Mouse (Mus musculus) cerebellum, adult 2 months (tissue): ENCODE results near the gene Tfcp2. TPM values are rescaled to one million over a fixed set of nuclear protein-coding genes. Genes with fewer than 3 reads are reported as not detected.

Source experiments
- DNase-seq, 2 experiments: peaks; one replicate each; pipeline ENCODE4 v3.0.0; 2021
- H3K27ac ChIP-seq: fragments of 200-500 bp; 2 replicates; pipeline ENCODE4 v1.5.1; 2012; ENCODE audit warnings: low read length, control low read depth, inconsistent platforms; ENCODE audit not compliant: insufficient read depth
- H3K27me3 ChIP-seq: fragments of 200-500 bp; 2 replicates; pipeline ENCODE4 v1.6.1; 2012; ENCODE audit warnings: inconsistent platforms, mild to moderate bottlenecking, low read length, moderate library complexity; ENCODE audit not compliant: control insufficient read depth, insufficient read depth
- H3K4me1 ChIP-seq: fragments of 200-500 bp; 2 replicates; pipeline ENCODE4 v1.6.1; 2011; ENCODE audit warnings: low read length; ENCODE audit not compliant: control insufficient read depth, insufficient read depth
- H3K4me3 ChIP-seq: fragments of 200-500 bp; replicated peaks from 2 replicates; pipeline ENCODE3; 2011; ENCODE audit warnings: mild to moderate bottlenecking, low read depth, low read length, control low read depth; ENCODE audit not compliant: insufficient read depth
- CTCF ChIP-seq: fragments of 200-500 bp; IDR thresholded peaks from 2 replicates; pipeline ENCODE4 v1.5.1; 2011; ENCODE audit warnings: low read depth, mild to moderate bottlenecking, control low read depth, low read length, moderate library complexity, borderline replicate concordance; ENCODE audit not compliant: insufficient read depth
- POLR2A ChIP-seq: fragments of 200-500 bp; IDR thresholded peaks from 2 replicates; pipeline ENCODE4 v1.6.1; 2011; ENCODE audit warnings: low read length, control low read depth, borderline replicate concordance; ENCODE audit not compliant: insufficient read depth
- WGBS: fragments of 180-500 bp; shearing (Covaris S2); methylation state at CpG from one replicate; pipeline ENCODE4 v1.1.7; 2018; 5-methylcytosine and 5-hydroxymethylcytosine counted together
- polyA plus RNA-seq: library from polyadenylated mRNA; depleted of rRNA; stranded (reverse); fragments of >200 nt; gene quantifications from 2 replicates; pipeline ENCODE4 v1.2.3, GENCODE M21; 2012

Gene Tfcp2
- polyA plus RNA-seq, 1 experiment = 25.4 TPM

DNA sequence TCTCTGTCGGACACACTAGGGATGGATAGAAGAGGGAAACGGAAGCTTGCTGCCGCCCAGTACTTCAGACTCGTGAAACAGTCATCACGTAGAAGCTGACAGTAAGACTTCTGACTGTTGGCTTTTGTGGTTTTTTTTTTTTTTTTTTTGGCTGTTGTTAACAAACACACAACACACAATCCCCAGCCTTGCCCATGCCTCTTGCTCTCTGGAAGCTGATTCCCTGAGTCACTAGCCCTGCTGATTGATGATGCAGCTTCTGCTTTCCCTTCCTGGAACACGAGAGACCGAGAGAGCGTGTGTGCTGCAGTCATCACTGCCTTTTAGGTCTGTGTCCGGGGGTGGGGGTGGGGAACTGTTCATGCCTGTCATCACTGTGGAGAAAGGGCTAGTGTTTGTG, 90.2 kb downstream of the Tfcp2 start:
- H3K27ac ChIP-seq = no peak overlapping the region
- no peaks in the 10 kb centered on the region for H3K4me1 ChIP-seq
- no peaks in the 10 kb centered on the region for H3K27me3 ChIP-seq
- no peak for DNase-seq
- 84% methylated on average over 9 of the region's 9 CpGs for WGBS
- TF ChIP-seq CTCF = no peak
- no peak for TF ChIP-seq POLR2A
- no peak overlapping the region for H3K4me3 ChIP-seq

DNA sequence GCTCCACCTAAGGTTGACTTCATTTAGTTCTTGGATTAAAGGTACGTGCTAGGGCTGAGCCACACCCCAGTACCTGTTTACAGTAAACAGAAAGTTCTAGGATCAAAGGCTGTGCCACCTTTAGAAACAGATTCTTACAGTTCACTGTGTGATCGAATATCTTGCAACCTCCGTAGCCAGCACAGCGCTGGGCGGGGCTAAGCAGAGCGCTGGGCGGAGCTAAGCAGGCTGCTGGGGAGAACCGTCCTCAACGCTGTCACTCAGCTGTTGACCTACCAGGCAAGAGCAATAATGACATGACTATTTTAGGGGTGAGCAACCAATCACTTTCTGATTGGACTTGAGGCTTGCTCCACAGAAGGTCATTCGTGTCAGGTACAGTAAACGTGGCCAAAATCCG, 90.9 kb downstream of the Tfcp2 start:
- 29% methylated on average over 12 of the region's 12 CpGs for WGBS
- H3K4me1 ChIP-seq = no peaks in the 10 kb centered on the region
- TF ChIP-seq CTCF = no peak
- TF ChIP-seq POLR2A = no peak
- H3K4me3 ChIP-seq = no peak overlapping the region
- DNase-seq = no peak
- H3K27ac ChIP-seq = no peak overlapping the region
- H3K27me3 ChIP-seq = no peaks in the 10 kb centered on the region

DNA sequence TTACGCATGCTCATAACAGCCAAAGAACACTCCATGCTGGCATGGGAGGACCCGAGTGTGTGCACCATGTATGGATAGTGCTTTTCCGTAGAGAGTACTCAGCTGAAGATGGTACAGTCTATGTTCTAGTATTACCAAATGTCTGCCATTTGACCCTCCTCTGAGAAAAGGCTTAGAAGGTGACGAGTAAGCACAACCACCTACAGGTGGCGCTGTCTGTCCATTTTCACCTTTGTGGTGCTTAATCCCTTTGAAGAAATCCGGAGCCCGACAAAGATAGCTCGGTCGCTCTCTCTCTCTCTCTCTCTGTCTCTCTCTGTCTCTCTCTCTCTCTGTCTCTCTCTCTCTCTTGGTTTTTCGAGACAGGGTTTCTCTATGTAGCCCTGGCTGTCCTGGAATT, 93.8 kb downstream of the Tfcp2 start:
- WGBS = 39% methylated on average over 10 of the region's 10 CpGs
- Histone ChIP-seq H3K27me3 (no peaks in the 10 kb centered on the region), H3K27ac (no peak overlapping the region), H3K4me1 (no peaks in the 10 kb centered on the region), H3K4me3 (no peak overlapping the region)
- peak; percentile 58 to 64 for DNase-seq
- TF ChIP-seq CTCF = peak; percentile 63
- no peak for TF ChIP-seq POLR2A

DNA sequence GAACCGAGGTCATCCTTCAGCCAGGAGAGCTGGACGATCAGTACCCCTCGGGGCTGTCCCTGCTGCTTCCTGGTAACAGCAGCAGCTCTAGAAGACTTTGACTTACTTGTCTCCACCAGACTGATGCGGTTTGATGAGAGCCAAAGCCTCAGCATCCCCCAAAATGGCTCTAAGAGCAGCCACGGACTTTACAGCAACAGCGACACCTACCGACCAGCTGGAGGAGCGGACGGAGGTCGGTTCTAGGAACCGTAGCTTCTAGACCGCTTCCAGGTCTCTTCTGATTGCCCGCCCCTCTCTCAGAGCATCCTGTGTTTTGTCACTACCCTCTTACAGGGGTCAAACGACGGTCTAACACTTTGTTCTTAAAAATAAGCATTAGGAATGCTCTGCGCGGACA, 94.5 kb downstream of the Tfcp2 start:
- no peaks in the 10 kb centered on the region for H3K27me3 ChIP-seq
- peak; percentile 91 for TF ChIP-seq CTCF
- TF ChIP-seq POLR2A = no peak
- peak; percentile 60 to 76 for DNase-seq
- H3K4me3 ChIP-seq = no peak overlapping the region
- no peaks in the 10 kb centered on the region for H3K4me1 ChIP-seq
- 7% methylated on average over 17 of the region's 17 CpGs for WGBS
- H3K27ac ChIP-seq = no peak overlapping the region

DNA sequence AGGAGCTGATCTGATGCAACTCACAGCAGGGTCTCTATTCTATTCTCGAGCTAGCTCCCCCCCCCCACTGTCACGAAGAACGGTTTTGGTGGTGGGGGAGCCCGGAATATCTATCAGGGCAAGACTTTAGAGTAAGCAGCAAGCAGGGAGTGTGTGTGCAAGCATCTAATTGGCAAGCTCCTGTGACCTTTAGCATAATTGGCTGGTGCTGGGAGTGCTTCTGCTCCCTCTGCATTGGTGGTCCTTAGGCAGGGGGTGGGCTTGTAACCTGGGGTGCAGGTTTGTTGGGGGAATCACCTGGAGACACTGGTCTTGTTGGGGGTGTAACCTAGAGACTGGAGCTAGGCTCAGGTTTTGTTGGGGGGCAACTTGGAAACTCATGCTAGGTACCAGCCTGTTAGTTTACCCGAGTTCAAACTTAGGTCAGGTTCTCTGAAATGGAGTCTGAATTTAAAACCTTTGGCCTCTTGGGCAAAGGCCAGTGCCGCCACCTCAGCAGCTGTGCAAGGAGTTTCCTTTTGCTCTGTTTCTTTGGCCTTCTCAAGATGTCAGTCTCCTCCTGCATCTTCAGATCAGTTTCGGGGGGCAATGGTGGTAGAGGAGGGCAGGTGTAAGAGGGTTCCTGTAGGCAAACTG, 95.3 kb downstream of the Tfcp2 start:
- no peak for DNase-seq
- H3K4me3 ChIP-seq = no peak overlapping the region
- no peak overlapping the region for H3K27ac ChIP-seq
- no peak for TF ChIP-seq POLR2A
- no peak for TF ChIP-seq CTCF
- no peaks in the 10 kb centered on the region for H3K4me1 ChIP-seq
- H3K27me3 ChIP-seq = no peaks in the 10 kb centered on the region
- 49% methylated on average over 7 of the region's 7 CpGs for WGBS

DNA sequence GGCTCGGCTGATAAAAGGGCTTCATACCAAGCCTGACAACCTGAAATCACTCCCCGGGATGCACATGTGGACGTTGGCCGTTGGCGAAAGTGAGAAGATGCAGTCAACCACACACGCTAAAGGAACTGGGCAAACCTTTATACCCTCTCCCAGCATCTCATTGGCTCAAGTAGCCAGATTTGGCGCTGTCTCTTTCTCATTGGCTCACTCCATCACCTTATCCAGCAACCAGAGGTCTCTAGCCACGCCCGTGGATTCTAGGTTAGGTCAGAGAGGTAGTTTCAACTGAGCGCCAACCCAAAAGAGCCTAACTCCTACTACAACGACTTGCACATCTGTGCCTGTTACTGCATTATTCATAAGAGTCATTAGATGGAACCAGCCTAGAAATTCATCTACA, 99.3 kb downstream of the Tfcp2 start:
- TF ChIP-seq POLR2A (no peak), CTCF (no peak)
- H3K4me1 ChIP-seq = peaks cover 3% of the 10 kb centered on the region; the same call in 1 of the 2 replicates
- WGBS = 83% methylated on average over 11 of the region's 11 CpGs
- no peaks in the 10 kb centered on the region for H3K27me3 ChIP-seq
- DNase-seq = no peak
- no peak overlapping the region for H3K4me3 ChIP-seq
- H3K27ac ChIP-seq = no peak overlapping the region

DNA sequence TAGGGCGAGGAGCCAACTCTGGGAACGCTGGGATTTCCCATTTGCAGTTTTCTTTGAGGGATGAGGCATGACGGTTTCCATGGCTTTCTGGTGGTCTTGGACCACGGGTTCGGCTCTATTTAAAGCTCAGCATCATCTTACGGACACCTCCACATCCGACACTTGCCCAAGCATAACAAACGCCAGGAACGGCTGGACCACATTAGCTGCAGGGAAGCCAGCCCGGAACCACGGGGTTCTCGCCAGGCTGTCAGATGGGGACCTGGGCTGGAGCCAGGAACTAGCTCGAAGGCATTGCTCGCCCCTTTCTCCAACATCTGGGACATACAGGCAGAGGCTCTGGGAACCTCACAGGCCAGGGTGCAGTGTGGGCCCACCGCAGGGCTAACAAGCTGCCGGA, 100.6 kb downstream of the Tfcp2 start:
- peak; percentile 49 to 51 for DNase-seq
- peaks cover 3% of the 10 kb centered on the region; the same call in 1 of the 2 replicates for H3K4me1 ChIP-seq
- WGBS = 11% methylated on average over 16 of the region's 16 CpGs
- H3K27ac ChIP-seq = no peak overlapping the region
- H3K4me3 ChIP-seq = no peak overlapping the region
- no peaks in the 10 kb centered on the region for H3K27me3 ChIP-seq
- no peak for TF ChIP-seq POLR2A

DNA sequence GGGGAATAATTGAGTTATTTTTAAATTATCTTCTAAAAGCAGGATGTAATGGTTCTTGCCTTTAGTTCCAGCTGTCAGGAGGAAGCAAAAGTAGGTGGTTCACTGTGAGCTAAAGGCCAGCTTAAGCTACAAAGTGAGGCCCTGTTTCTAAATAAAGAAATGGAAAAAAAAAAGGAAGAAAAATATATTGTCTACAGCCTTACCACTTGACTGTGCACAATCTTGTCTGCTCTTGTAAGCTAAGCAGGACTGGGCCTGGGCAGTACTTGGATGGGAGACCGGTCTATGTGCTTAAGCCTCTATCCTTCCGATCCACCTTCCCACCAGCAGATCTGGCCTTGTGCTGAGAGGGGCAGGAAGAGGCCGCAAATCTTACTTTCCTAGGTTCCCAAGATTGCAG, 102.3 kb downstream of the Tfcp2 start:
- no peak for DNase-seq
- Histone ChIP-seq H3K4me3 (no peak overlapping the region), H3K27ac (no peak overlapping the region), H3K27me3 (no peaks in the 10 kb centered on the region), H3K4me1 (peaks cover 3% of the 10 kb centered on the region; the same call in 1 of the 2 replicates)
- TF ChIP-seq CTCF = no peak
- TF ChIP-seq POLR2A = no peak
- 95% methylated on average over 3 of the region's 3 CpGs for WGBS
